Mouse (Mus musculus) B cell, adult 2 months (primary cell): ENCODE measurements at regions not wholly inside any gene's neighbourhood (a gene's known extent, or its start where the extent isn't known, plus 50 kb on each side); places are given as distances from the start of the nearest gene placed in this dataset.
A peak's percentile ranks its signal among the peaks of the same experiment; 100 is the strongest.

ENCODE experiments used
- DNase-seq, 2 experiments: peaks; one replicate each; pipeline ENCODE4 v3.0.0; 2022

DNA sequence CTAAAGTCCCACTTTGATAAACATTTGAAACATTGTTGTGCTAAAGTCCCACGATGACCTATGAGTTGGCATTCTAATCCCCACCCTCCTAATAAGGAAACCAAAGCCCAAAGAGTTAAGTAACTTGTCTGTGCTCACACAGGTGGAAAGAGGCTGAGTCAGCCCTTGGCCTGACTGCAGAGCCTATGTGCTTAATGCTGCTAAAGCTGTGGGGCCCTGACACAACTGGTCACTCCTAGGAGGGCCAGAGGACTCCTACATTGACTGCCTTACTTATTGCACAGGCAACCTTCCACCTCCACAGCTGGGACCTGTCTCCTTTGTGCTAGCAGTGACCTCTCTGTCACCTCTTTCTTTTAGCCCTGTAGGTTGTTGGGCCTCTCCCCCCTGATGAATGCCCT lies 91.4 kb upstream of the Hes1 start:
- no peak for DNase-seq

DNA sequence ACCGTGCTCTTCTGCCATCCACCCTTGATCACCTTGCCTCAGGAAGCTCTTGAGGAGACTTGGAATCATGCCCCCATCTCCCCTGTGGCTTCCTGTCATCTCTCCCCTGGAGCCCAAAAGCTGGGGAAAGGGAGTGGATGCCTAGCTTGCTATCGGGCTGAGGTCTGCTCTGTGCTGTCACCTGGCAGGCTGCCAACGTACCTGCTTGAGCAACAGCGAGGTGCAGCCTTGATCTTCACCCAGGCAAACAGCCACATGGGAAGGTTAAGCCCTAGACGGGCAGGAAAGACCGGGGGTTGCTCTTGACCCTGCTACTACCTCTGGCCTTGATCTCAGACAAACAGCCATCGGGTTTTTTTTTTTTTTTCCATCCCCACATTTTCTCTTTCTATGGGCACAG lies 90.9 kb upstream of the Hes1 start:
- no peak for DNase-seq

GRCm38 (mm10) chr16:29975800-29976199 lies 88.4 kb upstream of the Hes1 start:
- DNase-seq: no peak

DNA sequence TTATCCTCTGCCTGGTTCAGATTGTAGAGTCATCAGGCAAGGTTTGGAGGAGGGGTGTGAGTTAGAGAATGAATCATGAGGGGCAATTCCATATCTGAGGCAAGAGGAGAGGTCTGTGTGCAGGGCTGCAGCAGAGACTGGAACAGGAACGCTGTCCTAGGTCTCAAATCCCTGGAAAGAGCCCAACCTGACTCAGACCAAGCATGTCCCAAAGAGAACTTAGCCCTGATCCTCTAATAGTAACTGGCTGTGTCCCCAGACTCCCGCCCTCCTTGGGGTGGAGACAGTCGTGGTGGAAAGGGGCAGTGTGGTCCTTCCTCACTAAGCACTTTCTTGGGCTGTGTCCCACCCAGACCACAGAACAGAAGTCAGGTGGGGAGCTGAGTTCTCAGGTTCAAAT lies 87.2 kb upstream of the Hes1 start:
- no peak for DNase-seq

GRCm38 (mm10) chr16:29977711-29978110 lies 86.5 kb upstream of the Hes1 start:
- DNase-seq: peak; percentile 17 to 18

DNA sequence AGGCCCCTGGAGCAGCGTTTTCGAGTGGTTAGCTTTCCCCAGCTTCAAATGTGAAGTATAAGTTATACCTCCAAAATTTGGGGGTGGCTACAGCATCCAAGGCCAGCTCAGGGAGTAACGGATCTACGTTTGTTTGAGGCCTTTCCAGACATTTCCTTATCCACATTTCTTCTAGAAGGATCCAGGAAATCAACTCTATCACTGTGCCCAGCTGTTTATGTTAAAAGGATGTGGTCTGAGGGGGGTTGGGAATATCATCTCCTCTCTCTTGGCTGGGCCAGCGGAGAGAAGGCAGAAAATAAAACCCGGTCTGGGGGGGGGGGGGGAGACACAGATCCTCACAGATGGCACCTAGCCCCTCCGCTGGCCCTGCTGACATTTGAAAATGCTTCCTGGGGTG lies 85.1 kb upstream of the Hes1 start:
- DNase-seq: no peak

DNA sequence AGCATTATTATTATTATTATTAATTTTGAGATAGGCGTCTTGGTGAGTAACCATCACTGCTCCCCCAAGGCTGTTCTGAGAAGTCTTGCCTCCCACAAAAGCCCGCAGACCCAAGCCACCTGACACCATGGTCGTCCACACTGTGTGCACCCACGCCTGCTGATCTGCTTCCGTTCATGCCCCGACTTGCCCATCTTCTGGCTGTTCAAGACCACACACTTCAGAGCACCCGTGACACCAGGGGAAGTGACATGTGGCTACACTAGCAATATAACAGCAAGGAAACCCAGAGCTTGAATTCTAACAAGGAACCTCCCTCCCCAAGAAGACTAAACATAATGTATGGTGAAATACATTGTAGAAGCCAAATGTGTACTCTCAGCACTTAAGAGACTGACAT lies 82.6 kb upstream of the Hes1 start:
- no peak for DNase-seq

DNA sequence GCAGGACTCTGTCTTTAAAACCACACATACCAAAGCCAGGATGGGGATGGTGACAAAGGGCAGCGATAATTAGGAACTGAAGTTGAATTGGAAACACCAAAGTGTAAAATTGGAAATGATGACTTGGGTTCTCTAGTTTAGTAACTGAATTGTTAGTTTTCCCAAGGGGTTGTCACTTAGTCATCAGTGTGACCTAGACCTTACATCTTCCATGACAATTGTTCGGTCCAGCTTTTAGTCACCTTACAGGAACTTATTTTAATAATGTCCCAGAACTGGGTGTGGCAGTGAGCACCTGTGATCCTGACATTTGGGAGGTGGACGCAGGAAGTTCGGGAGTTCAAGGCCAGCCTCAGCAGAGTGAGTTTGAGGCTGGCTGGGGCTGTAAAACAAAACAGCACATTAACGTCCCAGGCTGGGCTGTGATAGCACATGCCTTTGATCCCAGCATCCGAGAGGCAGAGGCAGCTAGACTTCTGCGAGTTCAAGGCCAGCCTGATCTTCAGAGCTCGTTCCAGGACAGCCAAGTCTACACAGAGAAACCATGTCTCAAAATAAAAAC lies 81.9 kb upstream of the Hes1 start:
- DNase-seq: no peak

GRCm38 (mm10) chr16:29983161-29983560 lies 81.0 kb upstream of the Hes1 start:
- DNase-seq: no peak

GRCm38 (mm10) chr16:29985126-29985931 lies 78.9 kb upstream of the Hes1 start:
- DNase-seq: no peak

DNA sequence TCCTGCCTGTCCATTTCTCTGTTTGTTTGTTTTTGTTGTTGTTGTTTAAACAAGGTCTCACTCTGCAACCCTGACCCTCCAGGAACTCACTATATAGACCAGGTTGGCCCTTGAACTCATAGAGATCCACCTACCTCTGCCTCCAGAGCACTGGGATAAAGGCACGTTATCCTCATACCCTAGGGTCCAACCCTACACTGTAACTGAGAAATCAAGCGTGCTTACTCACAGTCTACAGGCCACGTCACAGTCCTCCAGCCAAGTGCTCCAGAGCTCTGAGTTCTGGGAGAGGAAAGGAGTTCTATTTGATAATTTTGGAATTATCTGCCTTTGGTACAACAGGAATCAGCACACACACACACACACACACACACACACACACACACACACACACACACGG lies 76.6 kb upstream of the Hes1 start:
- no peak for DNase-seq

- no peak for DNase-seq
These were observed 76.2 kb upstream of the Hes1 start for GRCm38 (mm10) chr16:29987999-29988398.

GRCm38 (mm10) chr16:29989308-29989707 lies 74.9 kb upstream of the Hes1 start:
- DNase-seq: no peak

- no peak for DNase-seq
These were observed 73.8 kb upstream of the Hes1 start for GRCm38 (mm10) chr16:29990393-29990792.

DNA sequence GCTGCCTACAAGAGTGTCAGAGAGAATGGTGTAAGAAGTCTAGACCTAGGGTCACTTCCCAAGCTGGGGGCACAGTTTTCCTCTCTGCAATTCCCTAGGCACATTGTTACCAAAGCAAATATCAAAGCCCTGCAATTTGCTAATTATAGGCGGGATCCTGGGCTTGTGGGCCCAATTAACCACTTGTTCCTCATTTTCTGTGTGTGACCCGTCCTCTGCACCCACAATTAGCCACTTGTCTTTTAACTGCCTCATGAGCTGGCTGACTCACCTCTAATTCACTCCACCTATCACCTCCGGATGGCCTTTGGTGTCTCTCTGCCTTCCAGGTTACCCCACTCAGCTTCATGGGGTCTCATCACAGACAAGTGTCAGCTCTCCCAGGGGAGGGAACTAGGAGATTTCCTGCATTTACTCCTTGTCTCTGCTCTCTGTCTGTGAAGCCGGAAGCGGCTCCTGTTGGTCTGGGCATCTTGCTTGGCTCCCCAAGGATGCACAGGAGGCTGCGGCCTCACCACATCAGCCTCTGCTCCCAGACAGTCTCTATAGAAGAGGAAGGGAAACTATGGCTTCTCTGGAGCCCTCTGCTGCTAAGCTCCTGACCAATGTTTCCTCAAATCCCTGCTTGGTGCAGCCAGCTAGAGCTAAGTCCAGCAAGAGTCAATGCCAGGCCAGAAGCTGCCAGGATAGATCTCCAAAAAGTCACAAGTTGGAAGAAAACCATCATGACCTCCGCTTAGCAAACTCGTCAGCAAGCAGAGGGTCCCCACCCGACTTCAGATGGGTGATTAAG lies 73.2 kb upstream of the Hes1 start:
- DNase-seq: no peak

GRCm38 (mm10) chr16:29991876-29992380 lies 72.3 kb upstream of the Hes1 start:
- DNase-seq: no peak

DNA sequence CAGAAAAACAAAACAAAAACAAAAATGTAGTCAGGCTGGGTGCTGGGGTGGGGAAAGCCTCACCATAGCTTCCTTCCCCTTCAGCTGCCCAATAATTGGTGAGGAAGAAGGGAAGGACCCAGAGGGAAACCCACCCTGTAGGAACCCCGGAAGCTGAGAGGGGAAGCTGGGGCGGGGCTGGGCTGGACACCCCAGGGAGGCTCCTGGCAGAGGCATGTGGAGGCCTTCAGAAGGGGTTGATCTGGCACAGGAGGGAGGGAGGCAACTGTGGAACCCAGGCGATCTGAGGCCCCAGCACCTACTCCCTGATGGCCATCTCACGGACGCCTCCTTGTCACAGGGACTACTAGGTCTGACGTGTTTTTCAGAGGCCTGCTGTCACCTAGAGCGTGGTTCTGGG lies 71.1 kb upstream of the Hes1 start:
- DNase-seq: no peak

GRCm38 (mm10) chr16:29993535-29993934 lies 70.6 kb upstream of the Hes1 start:
- DNase-seq: no peak

GRCm38 (mm10) chr16:29996139-29997069 lies 67.8 kb upstream of the Hes1 start:
- DNase-seq: no peak

DNA sequence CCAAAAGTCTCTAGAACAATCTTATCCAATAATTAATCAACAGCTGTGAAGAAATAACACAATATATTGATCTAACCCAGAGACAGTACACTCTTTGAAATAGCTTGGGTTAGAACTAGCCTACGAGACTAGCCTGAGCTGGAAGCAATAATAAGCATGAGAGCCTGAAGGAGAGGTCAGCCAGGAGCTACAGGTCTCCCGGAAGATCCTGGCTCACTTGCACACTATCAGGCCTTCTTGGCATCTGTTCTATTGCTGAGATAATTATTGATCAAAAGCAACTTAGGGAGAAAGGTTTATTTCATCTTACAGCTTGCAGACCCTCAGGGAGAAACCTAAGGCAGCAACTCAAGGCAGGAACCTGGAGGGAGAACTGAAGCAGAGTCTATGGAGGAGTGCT lies 64.0 kb upstream of the Hes1 start:
- no peak for DNase-seq

GRCm38 (mm10) chr16:30005124-30005523 lies 59.1 kb upstream of the Hes1 start:
- no peak for DNase-seq

- no peak for DNase-seq
These were observed 57.4 kb upstream of the Hes1 start for GRCm38 (mm10) chr16:30006826-30007225.
